Mouse (Mus musculus) spleen, postnatal 10 days (tissue): ENCODE results near the gene Fam129b.

Experiments
- DNase-seq, 2 experiments: peaks; one replicate each; pipeline ENCODE4 v3.0.0; 2021 to 2022; ENCODE audit warnings: low spot score in 2 of 2

Fam129b gene

DNA sequence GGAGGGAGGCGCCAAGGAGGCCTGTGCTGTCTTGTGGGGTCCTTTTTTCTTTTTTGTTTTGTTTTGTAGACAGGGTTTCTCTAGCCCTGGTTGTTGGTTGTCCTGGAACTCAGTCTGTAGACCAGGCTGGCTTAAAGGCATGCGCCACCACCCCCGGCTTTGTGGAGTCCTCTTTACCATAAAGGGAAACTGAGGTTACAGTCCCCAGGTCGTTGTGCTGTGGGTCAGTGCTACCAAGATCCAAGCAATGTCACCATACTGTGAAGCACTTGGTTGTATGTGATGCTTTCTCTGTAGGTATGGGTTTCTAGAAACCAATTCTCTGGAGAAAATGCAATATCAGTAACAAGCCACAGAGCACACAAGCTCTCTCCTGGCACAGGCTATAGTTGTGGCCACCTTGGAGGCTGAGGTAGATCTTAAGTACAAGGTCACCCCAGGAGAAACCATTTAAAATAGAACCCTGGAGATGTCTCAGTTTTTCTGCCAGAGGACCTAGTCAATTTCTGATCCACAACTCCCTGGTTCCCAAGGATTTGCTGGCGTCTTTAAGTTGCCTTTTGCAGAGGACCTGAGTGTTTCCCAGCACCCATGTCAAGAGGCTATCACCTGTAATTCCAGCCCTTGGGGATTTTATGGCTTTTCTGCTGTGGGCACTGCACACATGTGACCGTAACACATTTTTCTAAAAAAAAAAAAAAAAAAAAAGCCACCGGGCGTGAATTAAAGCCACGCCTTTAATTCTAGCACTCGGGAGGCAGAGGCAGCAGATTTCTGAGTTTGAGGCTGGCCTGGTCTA, 88.9 kb downstream of the Fam129b start:
- peak in 1 of 2 experiments; percentile 15 for DNase-seq

DNA sequence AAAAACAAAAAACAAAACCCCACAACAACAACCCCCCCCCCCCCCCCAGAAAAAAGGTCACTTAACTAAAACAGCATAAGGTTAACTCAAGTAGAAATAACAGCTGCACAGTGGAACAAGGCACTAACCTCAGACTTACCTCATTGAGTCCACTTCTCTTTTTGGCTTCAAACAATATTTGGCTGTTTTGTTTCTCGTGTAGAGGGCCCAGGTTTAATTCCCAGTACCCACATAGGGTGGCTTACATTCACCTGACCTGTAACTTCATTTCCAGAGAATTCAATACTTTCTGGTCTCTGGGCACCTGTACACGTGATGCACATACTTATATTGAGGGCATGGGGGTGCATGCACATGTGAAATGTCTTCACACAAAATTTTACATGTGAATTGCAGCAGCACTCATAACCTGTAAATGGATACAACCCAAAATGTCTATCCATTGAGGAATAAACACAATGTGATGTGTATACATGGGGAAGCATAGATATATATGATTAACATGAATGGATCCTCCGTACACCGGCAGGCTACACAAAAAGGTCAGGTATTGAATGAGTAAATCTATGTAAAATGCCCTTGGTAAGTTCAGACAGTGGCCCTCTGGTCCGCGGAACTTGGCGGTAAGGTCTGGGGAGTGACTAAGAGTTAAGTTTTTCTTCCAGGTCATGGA, 89.7 kb downstream of the Fam129b start:
- peak in 1 of 2 experiments; percentile 18 for DNase-seq

- DNase-seq: no peak
Measured at GRCm38 (mm10) chr2:32966184-32966688, 90.3 kb downstream of the Fam129b start.

DNA sequence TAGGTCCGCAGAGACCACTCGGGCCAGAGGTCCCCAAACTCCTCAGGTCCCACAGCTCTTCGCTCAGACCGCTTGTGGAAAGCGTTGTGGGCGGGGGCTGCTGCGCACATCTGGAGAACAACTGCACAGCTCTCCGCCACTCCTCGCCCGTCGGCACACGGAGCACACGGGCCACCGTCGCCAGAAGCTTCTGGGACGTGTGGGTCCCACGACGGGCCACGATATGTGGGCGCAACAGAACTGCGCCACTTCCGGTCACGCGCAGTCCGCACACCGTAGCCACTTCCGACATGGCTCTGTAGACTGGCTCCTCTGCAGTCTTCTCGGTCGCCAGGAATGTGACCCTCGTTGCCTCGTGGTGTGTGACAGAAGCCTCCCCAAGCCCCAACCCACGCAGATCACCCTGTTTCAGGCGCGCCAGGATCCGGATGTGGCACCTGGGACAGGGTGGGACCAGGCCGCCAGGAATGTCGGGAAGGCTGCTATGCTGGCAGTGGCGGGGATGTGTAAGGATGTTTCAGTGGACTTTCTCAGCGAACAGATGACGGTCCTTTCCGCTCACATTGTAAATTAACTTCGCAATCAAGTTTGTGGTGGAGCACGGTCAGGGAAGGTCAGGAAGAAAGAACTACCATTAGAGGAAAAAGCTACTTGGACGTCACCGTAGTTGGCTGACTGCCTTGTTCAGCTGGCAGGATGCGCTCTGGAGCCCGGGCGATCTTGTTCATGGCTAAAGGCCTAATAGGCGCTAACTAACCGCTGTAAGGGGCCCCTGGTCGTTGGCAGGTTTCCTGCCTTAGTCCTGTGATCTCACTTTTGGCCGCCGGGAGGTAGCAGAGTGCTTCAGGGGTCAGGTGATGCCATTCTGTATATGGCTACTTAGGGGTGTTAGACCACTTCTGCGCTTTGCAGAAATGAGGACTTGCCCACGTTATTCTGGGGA, 91.0 kb downstream of the Fam129b start:
- peak; percentile 72 to 89 for DNase-seq

- DNase-seq: no peak
Measured at GRCm38 (mm10) chr2:32968024-32968614, 92.2 kb downstream of the Fam129b start.

GRCm38 (mm10) chr2:32969326-32969725, 93.4 kb downstream of the Fam129b start:
- no peak for DNase-seq

GRCm38 (mm10) chr2:32971235-32971634, 95.3 kb downstream of the Fam129b start:
- no peak for DNase-seq

DNA sequence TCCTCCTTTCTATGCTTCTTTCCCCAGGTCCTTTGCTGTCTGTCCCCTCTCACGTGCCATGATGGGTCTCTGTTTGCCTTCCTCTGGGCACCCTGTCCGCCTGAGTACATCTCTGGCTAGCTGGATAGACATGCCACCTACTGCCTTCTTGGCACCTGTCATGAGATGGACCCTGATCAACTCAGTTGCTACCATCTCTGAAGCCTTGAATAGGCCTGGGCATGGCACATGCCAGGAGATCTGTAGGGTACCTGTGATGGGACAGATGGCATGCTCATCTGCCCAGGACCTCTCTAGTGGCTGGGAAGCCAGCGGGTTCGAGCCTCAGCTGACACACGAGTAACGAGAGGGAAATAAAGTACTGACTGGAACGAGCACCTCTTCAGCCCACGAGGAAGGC, 98.3 kb downstream of the Fam129b start:
- no peak for DNase-seq
